Mouse (Mus musculus): ENCODE data around the gene Slc25a21. TPM values are rescaled to one million over a fixed set of nuclear protein-coding genes. Genes with fewer than 3 reads are reported as not detected.

Slc25a21 gene
- total RNA-seq, 2 experiments from 2014 or later = 0.22 to 0.37 TPM

- intact Hi-C loops (cut with DNase I) = no loop called here
- DNase-seq = no peak
Measured at GRCm38 (mm10) chr12:56897976-56898375, 299.3 kb downstream of the Slc25a21 start.

DNA sequence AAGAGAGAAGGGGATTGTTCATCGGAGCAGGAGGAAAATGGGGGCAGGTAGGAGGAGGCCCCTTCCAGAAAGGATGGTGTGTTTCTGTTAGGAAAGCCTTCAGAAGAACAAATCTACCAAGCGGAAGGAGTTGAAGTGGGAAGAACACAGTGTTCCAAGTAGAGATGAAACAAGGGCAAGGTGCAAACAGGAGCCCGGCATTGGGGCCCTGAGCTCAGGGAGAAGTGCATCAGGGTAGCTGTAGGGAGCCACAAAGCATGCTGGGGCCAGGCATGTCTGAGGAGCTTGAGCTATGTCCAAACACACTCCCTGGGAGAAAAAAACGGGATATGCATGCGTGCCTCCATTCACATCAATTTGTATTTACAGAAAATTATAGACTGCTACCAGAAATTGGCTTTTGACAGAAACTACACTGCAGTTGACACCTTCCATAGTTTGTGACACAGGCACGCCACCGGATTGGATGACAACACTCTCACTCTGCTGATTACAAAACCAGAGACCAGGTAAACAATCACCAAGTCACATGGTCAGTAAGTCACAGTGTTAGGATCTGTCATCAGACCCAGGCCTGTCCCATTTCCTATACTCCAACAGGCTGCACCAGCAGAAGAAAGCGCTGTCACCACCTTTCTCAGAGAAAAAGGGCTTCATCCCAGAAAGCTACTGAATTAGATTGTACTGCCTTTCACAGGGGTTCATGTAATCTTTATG lies 299.9 kb downstream of the Slc25a21 start:
- intact Hi-C loops (cut with DNase I) = no loop called here
- DNase-seq = no peak

DNA sequence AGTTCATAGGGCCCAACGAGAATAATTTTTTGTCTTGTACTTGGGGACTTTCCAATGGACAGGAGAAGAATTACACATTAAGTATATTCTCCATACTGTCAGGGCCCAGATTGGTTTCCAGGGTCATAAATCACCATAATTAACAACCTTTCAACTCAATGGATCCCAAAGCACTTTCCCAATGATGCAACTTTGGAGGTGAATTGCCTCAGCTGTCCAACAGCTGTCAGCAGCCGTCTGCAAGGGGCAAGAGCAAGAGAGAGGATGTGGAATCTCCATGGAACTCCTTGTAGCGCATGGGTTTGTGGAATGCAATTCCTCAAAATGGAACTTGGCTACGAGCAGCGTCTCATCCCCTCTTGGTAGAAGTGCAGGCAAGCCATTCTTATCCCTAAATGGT lies 302.3 kb downstream of the Slc25a21 start:
- intact Hi-C loops (cut with DNase I) = no loop called here
- DNase-seq = no peak

DNA sequence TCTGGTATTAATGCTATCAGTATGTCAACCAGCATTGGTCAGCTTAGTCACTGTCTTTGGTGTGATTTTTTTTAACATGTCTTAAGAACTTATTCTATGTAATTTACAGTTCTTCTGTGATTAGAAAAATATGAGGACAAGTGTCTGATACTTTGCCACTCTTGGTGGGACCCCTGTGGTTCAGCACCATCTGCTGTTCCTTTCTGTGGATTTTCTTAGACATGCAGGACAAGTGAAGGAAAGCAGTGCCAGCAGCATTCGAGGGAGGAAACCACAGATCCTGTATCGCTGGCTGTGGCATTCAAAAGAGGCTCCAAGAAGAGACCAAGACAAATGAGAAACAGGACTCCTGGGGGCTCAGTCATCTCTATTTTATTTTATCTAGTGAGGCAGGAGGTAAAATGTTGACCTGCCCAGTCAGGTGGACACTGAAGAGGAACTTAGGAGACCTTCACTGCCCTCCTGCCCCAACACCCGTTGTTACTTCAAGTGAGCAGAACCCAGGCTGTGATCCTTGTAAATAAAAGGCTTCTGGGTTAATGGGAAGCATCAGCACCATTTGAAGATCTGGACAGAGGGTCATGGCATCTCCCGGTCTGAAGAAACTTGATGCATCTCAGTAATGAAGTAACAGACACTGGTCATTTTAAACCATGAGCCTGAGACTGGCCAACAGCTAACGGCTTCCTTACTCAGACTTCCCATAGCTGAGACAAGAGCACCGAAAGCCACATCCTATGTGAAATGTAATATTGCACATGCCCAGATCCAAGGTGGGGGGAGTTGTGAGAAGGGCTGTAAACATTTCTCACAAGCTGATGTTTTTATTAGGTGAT lies 306.2 kb downstream of the Slc25a21 start:
- DNase-seq = no peak
- intact Hi-C loops (cut with DNase I) = no loop called here

- intact Hi-C loops (cut with DNase I) = no loop called here
- no peak for DNase-seq
Measured at GRCm38 (mm10) chr12:56877796-56878195, 319.5 kb downstream of the Slc25a21 start.

GRCm38 (mm10) chr12:56876549-56876948 lies 320.7 kb downstream of the Slc25a21 start:
- no peak for DNase-seq
- intact Hi-C loops (cut with DNase I) = no loop called here

GRCm38 (mm10) chr12:56873204-56873603 lies 324.1 kb downstream of the Slc25a21 start:
- intact Hi-C loops (cut with DNase I) = no loop called here
- no peak for DNase-seq

- intact Hi-C loops (cut with DNase I) = no loop called here
- no peak for DNase-seq
Measured at GRCm38 (mm10) chr12:56870569-56870968, 326.7 kb downstream of the Slc25a21 start.

GRCm38 (mm10) chr12:56863873-56864562 lies 333.3 kb downstream of the Slc25a21 start:
- intact Hi-C loops (cut with DNase I) = no loop called here

DNA sequence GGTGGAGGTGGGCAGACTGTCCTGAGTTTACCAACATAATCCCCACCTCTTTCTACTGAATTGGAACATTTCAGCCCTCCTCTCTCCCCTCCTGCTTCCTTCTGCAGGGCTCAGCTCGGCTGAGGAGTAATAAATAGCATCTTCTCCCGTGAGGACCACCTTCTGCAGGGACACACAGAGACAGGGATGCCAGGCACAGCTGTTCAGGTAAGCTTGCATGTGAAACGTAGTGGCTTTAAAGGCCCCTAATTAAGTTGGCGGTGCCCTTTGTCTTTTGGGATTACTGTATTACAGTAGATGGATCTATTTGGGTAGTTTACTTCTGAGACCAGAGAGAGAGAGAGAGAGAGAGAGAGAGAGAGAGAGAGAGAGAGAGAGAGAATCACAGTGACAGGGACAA lies 344.6 kb downstream of the Slc25a21 start:
- DNase-seq = no peak
- intact Hi-C loops (cut with DNase I) = no loop called here

More at GRCm38 (mm10) chr12:56863873-56864562, 333.3 kb downstream of the Slc25a21 start:
- no peak for DNase-seq

GRCm38 (mm10) chr12:56851464-56851863 lies 345.8 kb downstream of the Slc25a21 start:
- no peak for DNase-seq
- intact Hi-C loops (cut with DNase I) = no loop called here

DNA sequence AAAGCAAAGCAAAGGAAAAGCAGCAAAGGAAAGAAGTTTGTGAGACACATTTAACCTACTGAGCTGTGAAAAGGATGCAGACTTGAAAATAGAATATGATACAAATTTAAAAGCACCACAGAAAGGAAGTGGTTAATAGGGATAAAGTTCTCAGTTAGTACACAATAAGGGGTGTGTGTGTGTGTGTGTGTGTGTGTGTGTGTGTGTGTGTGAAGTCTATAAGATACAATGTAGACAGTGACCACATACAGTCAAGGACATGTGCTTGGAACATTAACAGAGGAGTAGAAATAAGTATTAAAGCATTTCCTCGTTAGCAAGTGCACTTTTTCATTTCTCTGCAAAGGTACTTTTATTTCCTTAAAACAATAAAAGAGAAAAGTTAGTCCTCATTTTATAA lies 367.3 kb downstream of the Slc25a21 start:
- intact Hi-C loops (cut with DNase I) = no loop called here
- no peak for DNase-seq

DNA sequence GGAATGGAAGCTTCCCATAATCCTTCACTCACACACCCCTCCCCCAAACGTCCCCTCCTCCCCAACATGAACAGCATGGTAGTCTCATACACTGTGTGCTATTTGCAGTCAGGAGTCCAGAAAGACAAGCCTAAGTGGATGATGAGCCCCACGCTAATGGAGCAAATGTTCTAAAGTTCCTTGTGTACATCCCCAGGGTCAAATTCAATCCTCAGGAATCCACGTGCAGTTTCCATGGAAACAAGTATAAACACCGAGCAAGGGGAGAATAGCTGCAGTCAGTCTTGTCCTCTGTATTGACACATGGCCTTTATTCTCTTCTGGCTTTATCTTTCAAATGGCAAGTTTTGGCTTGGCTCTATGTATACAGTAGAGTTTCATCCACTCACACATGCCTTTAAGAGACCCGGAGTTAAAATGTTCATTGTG lies 367.8 kb downstream of the Slc25a21 start:
- intact Hi-C loops (cut with DNase I) = no loop called here

DNA sequence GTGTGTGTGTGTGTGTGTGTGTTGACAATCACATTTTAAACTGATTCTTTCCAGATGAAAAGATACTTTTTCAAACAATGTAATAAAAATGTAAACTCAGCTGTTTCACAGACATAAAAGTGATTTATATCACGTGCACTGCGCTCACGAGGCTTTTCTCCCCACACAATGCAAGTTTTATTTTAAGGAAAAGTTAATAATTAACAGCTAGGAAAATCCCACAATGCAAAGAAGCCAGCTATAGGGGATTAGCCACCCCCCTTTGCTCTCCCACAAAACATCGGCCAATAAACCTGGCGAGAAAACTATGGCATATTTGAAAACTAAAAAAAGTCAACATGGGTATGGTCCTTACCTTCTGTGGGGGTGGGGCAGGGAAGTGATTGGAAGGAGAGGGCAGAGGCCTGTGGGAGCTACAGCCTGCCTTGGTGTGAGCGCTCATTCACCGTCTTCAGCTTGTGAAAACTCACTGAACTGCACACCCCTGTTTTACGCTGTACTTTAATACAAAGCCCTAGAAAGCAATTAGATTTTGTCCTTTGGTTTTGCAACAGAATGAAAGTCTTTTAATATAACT lies 369.4 kb downstream of the Slc25a21 start:
- no peak for DNase-seq
- intact Hi-C loops (cut with DNase I) = no loop called here

More for the DNA sequence above, 367.8 kb downstream of the Slc25a21 start:
- no peak for DNase-seq

- no peak for DNase-seq
- intact Hi-C loops (cut with DNase I) = no loop called here
Measured at GRCm38 (mm10) chr12:56824688-56825087, 372.6 kb downstream of the Slc25a21 start.

DNA sequence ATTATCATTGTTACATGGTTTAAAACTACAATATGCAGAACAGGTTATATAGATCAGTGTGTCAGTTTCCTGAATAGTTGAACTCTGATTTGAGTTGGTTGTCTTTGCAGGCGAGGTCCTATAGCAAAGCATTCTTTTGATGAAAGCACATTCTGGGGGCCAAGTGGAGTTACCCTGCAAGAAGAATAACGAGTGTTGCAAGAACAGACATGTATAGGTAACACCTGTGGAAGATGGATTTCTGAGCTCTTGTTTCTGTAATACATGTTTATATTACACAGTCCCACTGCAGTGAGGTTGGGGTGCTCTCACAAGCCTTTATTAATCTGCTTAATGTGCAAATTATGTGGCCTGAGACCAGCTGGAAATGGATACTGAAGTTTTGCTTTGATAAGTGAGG lies 375.1 kb downstream of the Slc25a21 start:
- no peak for DNase-seq
- intact Hi-C loops (cut with DNase I) = no loop called here

GRCm38 (mm10) chr12:56820604-56821003 lies 376.7 kb downstream of the Slc25a21 start:
- intact Hi-C loops (cut with DNase I) = no loop called here
- DNase-seq = no peak

GRCm38 (mm10) chr12:56807483-56807882 lies 389.8 kb downstream of the Slc25a21 start:
- no peak for DNase-seq
- intact Hi-C loops (cut with DNase I) = no loop called here

GRCm38 (mm10) chr12:56807078-56807477 lies 390.2 kb downstream of the Slc25a21 start:
- DNase-seq = no peak
- intact Hi-C loops (cut with DNase I) = no loop called here

GRCm38 (mm10) chr12:56804487-56804886 lies 392.8 kb downstream of the Slc25a21 start:
- DNase-seq = no peak

More at GRCm38 (mm10) chr12:56804487-56804886, 392.8 kb downstream of the Slc25a21 start:
- intact Hi-C loops (cut with DNase I) = no loop called here
